Mouse (Mus musculus): Measurements from ENCODE around the gene Gm3532. TPM values are rescaled to one million over a fixed set of nuclear protein-coding genes. Genes with fewer than 3 reads are reported as not detected.
"Not testable (repeated sequence)": the region's sequence is repeated elsewhere in the genome, so short reads cannot be mapped to it uniquely, and the experiment has no call there.

Gm3532 gene
- not detected in 2 replicates for polyA plus RNA-seq (2016; fragmentation: Nextera tagmentation; extraction: Ambion mirVana)

- not testable (repeated sequence) for H3K4me2 ChIP-seq (replicated peaks); H3K9ac ChIP-seq; H3K4me3 ChIP-seq; H3K9me3 ChIP-seq; H3K27ac ChIP-seq; ATAC-seq (ENCODE audit: insufficient number of reproducible peaks, insufficient read depth, low FRiP score, low TSS enrichment); H3K27me3 ChIP-seq; H3K4me1 ChIP-seq; H3K36me3 ChIP-seq
- WGBS = no CpG with 5 or more reads among the region's 2 CpGs
These were observed at the start of gene Gm3532 for GRCm38 (mm10) chr14:5538196-5538595. Gm3532 (plus strand) TSS chr14:5538496.

- H3K9ac ChIP-seq; H3K27ac ChIP-seq; H3K9me3 ChIP-seq; H3K4me1 ChIP-seq; H3K36me3 ChIP-seq; H3K4me3 ChIP-seq; ATAC-seq (ENCODE audit: insufficient number of reproducible peaks, insufficient read depth, low FRiP score, low TSS enrichment); H3K4me2 ChIP-seq (replicated peaks); H3K27me3 ChIP-seq: not testable (repeated sequence)
- no CpG with 5 or more reads among the region's 35 CpGs for WGBS
These were observed 36.9 kb upstream of the Gm3532 start, which contains the start of gene Gm3488 for GRCm38 (mm10) chr14:5501374-5501773. Gm3488 (plus strand) TSS chr14:5501674.

Other genes starting within 250 kb of the Gm3532 start
- gene Gm3542, start 203.6 kb upstream of the Gm3532 start, polyA plus RNA-seq (2016; fragmentation: Nextera tagmentation; extraction: Ambion mirVana) = not detected in 2 replicates
- 0.59 TPM in 1 of 2 replicates, not detected in the other for gene Gm3500, start 149.4 kb upstream of the Gm3532 start, polyA plus RNA-seq (2016; fragmentation: Nextera tagmentation; extraction: Ambion mirVana)
- 0.64 and 0.99 TPM in 2 replicates for gene Gm3194, start 83.0 kb upstream of the Gm3532 start, polyA plus RNA-seq (2016; fragmentation: Nextera tagmentation; extraction: Ambion mirVana)
- gene Gm8246, start 60.7 kb upstream of the Gm3532 start, polyA plus RNA-seq (2016; fragmentation: Nextera tagmentation; extraction: Ambion mirVana) = not detected in 2 replicates
- gene Gm3187, start 54.3 kb upstream of the Gm3532 start, polyA plus RNA-seq (2016; fragmentation: Nextera tagmentation; extraction: Ambion mirVana) = not detected in 2 replicates
- 1.1 and 1.9 TPM in 2 replicates for gene Gm3488, start 36.8 kb upstream of the Gm3532 start, polyA plus RNA-seq (2016; fragmentation: Nextera tagmentation; extraction: Ambion mirVana)
- not detected in 2 replicates for gene Gm8265, start 94.5 kb downstream of the Gm3532 start, polyA plus RNA-seq (2016; fragmentation: Nextera tagmentation; extraction: Ambion mirVana)
- gene Gm9603, start 149.0 kb downstream of the Gm3532 start, polyA plus RNA-seq (2016; fragmentation: Nextera tagmentation; extraction: Ambion mirVana) = not detected in 2 replicates
- 0.28 TPM in 1 of 2 replicates, not detected in the other for gene Gm3373, start 203.1 kb downstream of the Gm3532 start, polyA plus RNA-seq (2016; fragmentation: Nextera tagmentation; extraction: Ambion mirVana)

Data from embryonic facial prominence, embryonic 12.5 days (tissue).